Mouse (Mus musculus) embryo, embryonic 11.5 days (tissue): Measurements from ENCODE around the gene Soat2.
A peak's percentile ranks its signal among the peaks of the same experiment; 100 is the strongest.
"Not testable (repeated sequence)": the region's sequence is repeated elsewhere in the genome, so short reads cannot be mapped to it uniquely, and the experiment has no call there.

Experiments
- DNase-seq: peaks from one replicate; pipeline ENCODE4 v3.0.0-alpha.2; 2012; ENCODE audit warnings: low read depth, low spot score

Gene Soat2

DNA sequence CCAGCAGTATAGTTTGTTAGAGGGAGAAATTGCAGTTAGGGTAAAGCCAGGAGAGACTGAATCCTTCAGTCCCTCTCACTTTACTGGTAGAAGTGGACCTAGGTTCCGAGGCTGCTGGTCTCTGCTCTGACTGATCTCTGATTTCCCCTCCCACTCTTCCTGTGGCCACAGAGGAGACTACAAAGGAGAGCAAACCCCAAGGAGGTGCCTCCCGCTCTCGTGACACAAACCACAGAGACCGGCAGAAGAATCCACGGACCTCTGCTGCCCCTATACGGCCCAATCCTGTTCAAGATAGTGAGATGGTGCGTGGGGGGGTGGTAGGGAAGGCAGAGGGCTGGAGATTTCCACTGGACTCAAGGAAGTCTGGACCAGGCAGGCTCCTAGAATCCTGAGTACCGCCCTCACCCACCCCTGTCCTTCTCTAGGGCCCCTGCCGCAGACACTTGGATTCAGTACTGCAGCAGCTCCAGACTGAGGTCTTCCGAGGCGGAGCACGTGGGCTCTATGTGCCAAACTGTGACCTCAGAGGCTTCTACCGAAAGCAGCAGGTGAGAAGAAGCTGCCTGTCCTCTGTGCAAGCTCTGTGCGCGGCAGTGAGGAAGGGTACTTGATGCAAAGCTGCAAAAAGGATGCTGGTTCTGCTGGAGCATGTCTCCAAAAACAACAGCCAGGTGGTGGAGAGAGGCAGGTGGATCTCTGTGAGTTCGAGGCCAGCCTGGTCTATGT is 2.5 kb upstream of the Soat2 start:
- DNase-seq, result no peak

DNA sequence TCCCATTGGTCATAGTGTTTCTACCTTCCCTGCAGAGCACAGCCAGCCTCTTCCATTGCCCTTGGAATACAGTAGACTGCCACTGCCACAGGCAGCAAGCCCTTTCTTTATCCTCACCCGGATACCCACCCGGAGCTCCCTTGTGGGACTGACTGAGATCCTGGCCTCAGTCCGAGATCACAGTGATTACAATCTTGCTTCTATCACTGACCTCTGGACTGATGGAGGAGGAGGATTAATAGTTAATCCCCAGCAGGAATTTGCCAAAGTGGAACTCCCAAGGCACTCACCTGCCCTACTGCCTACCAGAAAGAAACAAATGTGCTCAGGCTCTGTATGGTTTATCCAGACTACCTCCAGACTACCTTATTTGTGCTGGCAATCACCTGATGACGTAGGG is 765 bp upstream of the Soat2 start:
- no peak for DNase-seq

DNA sequence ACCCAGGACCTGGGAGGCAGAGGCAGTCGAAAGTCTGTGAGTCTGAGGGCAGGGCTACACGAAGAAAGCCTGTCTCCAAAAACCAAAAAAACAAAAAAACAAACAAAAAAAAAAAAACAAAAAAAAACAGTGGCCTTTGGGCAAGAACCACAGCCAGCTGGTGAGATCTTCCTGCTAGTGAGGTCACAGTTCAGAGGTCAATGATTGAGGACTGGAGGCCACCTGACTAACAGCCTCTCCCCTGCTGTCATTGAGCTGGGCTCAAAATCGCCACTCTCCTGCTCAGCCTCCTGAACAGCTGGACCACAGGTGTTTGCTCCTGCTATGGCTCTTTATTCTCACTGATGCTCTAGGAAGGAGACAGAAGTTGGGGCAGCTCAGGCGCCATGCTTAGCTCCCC is 2.3 kb downstream of the Soat2 start:
- DNase-seq, result no peak

DNA sequence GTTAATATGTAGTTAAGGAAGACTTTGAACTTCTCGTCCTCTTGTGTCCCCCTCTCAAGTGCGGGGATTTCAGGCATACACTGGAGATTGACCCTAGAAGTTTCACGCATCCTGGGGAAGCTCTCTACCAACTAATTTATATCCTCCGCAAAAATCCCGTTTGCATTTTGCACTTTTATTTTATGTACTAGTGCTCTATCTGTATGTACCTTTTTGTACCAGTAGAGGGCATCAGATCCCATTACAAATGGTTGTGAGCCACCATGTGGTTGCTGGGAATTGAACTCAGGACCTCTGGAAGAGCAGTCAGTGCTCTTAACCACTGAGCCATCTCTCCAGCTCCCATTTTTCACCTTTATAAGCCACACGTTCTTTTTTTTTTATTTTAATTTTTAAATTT is 4.7 kb downstream of the Soat2 start:
- DNase-seq, result not testable (repeated sequence)

DNA sequence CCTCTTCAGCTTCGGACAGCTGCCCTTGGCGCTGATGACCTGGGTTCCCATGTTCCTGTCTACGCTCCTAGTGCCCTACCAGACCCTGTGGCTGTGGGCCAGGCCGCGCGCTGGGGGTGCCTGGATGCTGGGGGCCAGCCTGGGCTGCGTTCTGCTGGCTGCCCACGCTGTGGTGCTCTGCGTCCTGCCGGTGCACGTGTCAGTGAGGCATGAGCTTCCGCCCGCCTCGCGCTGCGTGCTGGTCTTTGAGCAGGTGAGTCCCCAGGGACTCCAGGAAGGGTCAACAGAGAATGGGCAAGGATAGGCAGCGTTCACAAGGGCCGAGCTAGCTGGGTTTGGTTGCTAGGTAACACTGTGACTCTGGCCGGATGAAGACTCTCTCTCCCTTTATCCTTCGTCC is 6.5 kb downstream of the Soat2 start:
- DNase-seq, result no peak

DNA sequence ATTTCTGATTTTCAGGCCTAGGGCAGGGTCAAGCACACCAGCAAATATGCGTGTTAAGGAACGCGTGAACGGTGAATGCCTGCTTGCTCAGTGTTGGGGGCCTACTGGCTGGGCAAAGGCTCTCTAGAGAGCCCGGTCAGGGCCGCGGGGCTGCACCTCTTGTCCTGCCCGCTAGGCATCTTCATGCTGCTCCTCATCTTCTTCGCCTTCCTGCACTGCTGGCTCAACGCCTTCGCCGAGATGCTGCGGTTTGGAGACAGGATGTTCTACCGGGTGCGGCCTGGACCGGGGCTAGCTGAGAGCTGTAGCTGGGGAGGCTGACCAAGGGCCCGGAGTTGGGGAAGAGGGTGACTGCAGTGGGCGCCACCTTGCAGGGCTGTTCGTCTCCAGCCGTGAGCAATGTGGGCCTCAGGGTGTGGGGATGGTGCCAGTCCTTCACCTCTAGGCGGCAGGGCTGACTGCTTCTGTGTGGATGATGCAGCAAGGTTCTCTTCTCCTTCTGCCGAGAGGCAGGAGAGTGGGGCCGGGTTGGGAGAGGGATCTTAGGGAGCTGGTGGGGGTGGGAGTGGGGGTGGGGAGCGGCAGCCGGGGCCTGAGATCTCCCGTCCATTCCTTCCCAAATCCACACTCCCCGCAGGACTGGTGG is 10.2 kb downstream of the Soat2 start:
- no peak for DNase-seq

DNA sequence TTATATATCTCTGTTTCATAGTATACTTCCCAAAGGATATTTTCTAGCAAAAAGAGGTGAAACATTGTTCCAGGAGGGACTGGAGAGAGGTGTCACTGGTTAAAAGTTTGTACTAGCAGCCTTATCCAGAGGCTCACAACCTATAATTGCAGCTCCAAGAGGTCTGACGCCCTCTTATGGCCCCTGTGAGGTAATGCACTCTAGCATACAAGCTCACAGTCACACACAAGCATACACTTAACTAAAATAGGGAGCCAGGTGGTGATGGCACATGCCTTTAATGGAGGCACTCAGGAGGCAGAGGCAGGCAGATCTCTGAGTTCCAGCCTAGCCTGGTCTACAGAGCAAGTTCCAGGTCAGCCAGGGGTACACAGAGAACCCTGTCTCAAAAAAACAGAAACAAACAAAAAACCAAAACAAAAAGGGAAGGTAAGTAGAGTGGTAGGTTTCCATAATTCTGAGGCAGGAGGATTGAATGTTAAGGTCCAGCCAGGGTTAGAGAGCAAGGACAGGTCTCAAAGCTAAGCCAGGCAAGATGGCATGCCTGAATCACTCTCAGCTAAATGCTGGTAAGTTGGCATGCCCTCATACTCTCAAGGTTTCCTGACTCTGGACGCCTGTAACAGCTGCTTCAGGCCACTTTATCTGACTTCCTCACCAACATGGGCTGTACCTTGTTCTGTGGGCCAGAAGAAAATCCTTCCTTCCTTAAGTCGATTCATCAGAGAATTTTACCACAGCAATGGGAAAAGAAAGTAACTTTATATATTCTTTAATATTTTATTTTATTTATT is 13.8 kb downstream of the Soat2 start:
- DNase-seq, result no peak

DNA sequence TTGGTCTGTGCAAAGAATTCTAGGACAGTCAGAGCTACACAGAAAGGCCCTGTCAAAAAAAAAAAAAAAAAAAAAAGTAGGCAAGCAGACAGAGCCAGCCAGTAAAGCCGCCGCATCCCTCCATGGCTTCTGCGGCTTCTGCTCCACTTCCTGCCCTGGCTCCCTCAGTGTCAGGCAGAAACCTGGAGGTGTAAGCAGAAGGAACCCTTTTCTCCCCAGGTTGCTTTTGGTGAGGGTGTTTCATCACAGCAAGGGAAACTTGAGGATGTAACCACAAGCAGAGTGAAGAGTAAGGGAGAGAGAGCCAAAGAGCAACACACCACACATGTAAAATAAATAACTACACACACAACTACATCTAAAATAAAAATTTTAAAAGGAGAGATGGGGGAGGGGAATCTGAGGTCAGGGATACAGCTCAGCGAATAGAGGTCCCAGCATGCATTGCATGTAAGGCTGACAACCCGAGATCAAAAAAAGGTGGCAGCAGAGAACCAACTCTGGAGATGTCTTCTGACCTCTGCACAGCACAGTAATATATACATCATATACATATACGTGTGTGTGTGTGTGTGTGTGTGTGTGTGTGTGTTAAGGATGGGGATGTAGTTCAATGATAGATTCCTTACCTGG is 15.3 kb downstream of the Soat2 start:
- no peak for DNase-seq

DNA sequence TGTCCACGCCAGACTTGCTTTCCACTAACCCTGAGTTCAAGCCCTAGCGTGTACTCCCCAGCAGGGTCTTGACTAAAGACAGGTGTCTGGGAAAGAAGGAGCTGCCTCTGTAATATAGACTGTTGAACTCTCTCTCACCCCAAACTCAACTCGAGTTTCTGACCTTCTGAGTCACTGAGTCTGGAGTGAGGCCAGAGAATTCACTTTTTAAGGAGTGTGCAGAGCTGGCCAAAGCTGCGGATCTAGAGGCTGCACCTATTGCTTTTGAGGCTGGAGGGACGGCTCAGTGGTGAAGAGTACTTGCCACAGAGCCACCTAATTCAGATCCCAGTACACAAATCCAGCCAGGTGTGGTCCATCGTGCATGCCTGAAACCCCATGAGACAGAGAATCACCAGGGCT is 17.3 kb downstream of the Soat2 start:
- no peak for DNase-seq

DNA sequence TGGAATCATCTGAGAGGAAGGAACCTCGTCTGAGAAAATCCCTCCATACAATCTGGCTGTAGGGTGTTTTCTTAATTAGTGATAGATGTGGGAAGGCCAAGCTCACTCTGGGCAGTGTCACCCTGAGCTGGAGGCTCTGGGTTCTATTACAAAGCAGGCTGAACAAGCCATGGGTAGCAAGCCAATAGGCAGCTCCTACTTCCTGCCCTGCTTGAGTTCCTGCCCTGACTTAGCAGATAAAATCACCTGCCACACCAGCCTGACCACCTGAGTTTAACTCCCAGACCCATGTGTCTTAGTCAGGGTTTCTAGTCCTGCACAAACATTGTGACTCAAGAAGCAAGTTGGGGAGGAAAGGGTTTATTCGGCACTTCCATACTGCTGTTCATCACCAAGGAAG is 18.7 kb downstream of the Soat2 start:
- no peak for DNase-seq

DNA sequence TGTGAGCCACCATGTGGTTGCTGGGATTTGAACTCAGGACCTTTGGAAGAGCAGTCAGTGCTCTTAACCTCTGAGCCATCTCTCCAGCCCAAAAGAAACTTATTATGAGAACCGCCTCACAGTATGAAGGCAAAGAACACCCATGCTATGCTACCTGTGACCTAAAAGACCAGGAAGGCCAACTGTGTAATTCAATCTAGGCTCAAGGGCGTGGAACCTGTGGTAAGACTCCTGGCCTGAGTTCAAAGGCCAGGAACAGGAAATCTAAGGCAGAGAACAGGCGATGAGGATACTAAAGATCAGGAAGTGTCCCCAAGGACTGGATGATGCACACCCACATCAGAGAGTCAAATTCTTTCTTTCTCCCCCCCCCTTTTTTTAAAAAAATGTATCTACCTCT is 23.3 kb downstream of the Soat2 start:
- no peak for DNase-seq

DNA sequence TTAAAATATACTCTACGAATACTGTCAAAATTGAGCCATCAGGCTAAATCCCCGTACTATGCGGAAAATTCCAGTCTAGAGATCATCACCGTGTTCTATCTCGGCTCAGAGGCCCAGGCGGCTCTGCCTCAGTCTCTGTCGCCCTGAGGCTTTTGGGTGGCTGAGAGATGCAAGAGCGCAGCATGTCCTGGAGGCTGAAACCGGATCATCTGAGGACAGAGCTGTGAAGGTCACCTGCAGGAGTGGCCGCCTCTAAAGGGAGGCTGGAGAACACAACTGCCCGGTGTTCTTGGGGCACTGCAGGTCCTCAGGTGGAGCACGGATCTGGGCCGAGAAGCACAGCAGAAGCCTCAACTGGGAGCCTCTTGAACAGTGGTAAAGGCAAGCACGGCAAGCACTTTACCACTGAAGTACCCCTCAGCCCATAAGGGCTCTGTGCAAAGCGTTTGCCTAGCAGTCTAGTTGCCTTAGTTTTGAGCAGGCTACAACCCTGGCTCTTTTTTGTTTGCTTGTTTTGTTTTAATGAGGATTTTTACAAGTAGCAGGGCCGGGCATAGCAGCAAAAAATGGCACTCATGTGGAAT is 25.5 kb downstream of the Soat2 start:
- DNase-seq, result no peak

DNA sequence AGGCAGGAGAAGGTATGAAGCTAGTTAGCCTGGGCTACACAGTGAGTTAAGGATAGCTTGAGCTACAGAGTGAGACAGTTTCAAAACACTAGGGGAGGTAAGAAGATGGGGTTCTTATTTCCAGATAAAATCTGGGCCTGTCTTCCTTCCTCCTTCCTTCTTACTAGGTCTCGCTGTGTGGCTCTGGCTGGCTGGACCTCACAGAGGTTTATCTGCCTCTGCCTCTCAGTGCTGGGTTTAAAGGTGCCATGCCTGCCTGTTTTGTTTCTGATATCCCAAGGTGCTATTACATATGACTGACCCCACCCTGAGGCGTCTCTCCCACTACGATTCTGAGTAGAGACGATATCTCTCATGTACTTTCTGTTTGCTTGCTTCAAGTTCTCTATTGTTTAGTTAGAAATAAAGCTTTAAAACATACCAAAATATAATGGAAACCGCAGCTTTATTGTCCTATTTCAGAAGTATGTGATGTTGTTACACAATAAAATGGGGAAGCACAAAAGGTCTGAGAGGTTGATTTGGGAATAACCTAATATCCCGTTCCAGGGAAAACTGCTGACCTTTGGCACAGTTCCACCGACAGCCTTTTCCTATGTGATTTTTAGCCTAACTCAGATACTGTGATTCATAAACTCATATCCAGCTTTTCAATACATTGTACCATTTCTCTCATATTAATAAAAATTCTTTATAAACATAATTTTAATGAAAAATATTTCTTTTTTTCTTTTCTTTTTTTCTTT is 26.4 kb downstream of the Soat2 start:
- no peak for DNase-seq

DNA sequence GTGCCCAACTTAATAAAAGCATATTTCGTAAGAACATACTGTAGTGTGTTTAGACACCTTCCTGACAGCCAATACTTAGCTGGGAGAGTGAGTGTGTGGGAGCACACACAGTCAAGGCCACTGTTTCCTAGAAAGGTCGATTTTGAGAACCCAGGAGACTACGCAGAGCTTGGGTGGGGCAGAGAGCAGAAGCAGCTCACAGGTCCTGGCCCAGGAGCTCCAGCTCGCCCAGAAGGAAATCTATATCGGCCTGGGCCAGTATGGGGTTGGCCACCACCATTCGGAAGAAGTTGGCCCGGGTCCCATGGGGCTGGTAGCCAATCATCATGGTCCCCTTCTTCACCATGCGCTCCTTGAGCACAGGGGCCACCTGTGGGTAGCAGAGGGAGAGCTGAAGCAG is 27.1 kb downstream of the Soat2 start:
- DNase-seq, result no peak

DNA sequence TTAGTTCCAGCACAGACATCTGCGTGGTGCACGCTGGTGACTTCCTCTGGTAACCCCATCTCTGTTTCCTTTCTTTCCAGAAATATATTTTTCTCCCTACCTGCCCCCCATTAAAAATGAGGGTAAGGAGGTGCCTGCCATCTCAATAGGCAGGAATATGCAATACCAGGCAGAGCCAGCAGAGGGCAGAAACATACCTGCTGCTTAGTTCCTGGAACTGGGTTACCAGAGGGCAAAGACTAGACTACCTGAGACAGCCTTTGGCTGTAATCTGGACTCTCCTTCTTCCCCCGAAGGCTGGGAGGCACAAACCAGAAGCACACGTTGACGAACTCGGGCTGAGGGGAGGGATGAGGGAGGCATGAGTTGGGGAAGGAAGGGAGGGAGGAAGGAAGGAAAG is 28.0 kb downstream of the Soat2 start:
- DNase-seq, result peak; percentile 42

DNA sequence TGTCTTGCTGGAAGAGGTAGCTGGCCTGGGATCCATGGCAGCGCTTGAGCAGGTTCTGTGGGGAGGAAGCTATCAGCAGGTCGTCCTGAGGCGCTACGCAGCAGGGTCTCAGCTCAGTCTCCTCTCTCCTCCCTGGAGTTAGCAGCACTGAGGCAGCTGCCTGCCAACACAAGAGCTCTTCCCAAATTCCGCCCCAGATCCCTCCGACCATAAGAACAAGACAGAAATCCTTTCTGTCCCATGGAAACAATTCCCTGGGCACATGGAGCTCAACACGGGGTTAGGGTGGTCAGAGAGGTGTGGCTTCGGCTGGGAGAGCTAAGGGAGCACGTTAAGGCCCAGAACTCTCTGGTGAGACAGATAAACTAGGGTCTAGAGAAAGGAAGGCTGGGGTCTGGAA is 28.8 kb downstream of the Soat2 start:
- DNase-seq, result no peak

DNA sequence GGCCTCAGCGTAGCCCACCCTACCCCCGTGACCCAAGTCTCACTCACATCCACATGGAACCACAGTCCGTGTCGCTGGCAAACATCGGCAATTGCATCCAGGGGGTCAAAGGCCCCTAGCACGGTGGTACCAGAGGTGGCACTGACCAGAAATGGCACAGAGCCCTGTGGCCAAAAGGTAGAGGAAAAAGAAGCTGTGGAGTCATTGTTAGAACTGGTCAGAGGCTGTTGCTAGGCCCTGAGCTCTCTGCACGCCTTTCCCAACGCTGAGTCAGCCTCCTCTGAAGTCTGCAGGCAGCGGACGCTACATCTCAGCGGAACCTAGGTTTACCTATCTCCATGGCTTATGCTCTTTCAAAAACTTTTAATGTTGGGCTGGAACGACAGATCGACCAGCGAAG is 29.6 kb downstream of the Soat2 start:
- DNase-seq, result no peak

DNA sequence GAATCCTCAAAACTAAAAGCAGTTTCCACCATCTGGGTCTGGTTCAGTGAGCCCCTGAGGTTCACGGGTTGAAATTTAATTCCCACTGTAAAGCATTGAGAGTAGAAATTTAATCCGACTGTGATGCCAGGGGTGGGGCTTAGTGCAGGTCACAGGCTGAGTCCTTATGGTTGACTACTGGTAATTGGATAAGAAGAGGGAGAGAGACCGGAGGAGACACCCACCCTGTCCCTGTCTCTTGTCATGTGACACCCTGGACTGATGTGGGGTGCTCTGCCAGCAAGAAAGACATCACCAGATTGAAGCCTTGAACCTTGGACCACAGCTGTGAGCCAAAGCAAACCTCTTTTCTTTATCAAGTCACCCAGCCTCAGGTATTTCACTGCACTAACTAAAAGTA is 32.8 kb downstream of the Soat2 start:
- DNase-seq, result no peak

DNA sequence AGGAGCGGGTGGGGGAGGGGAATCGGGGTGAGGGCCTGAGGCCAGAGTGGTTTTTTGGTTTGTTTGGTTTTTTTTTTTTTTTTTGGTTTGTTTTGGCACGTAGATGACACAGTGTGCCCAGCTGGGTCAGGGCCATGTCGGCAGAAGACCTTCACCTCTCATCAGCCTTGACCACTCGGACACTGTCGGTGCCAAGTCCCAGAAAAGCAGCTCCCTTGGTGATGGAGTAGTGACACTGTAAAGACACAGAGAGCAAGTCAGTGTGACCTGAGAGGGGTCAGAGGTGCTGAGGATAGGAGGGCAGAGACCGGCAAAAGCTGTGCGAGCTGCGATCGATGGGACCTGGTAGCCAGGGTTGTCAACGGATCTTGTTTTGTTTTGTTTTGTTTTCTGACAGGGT is 35.9 kb downstream of the Soat2 start:
- no peak for DNase-seq

DNA sequence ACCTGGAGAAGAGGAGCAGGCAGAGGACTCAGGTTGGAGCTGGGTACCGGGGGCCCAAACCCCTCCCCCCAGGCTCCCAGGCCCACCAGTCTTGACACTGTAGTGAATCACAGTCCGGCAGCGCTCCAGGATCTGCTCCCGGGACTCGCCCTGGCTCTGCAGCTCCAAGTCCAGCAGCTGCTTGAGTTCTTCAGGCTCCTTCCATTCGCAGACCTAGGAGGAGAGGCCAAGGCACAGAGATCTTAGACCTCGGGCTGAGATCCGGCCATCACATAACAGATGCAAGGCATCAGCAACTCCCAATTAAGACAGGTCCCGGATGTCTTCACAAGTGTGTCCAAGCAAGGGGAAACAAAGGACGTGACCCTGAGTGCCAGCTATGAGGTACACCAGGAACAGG is 37.8 kb downstream of the Soat2 start:
- no peak for DNase-seq

DNA sequence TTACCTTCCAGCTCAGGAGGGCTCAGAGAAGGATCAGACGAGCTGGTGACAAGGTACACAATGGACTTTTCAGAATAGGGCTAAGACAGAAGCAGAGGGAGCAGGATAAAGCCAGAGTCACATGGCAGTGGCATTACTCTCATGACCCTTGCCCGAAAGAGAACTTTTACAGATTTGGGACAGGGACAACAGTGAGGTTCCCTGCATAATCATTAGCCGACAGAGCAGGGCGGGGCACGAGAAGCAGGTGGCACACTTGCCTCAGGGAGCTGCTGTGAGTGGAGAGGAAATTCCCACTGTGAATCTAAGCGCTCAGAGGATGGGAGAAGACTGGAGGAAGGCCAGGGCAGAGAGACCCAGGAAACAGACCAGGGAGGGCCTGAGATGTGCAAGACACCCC is 38.6 kb downstream of the Soat2 start:
- DNase-seq, result no peak
